Mouse (Mus musculus): Measurements from ENCODE around the gene Sh3tc1.

DNA sequence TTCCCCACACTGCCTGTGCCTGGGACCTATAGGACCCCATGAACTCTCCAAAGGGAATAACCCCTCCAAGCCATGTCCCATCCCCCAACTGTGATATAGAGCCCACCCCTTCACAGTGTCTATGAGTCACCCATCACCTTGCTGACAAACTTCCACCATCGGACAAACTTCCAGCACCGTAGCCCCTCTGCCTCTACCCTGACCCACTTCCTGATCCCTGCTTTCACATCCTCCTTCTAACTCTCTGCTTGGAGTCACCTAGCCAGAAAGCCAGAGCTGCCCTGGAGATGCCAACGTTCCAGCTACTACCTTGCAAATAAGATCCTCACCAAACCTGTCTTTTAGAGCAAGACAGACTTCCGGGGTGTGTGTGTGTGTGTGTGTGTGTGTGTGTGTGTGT is 46.1 kb downstream of the Sh3tc1 start:
- no peak for TF ChIP-seq CTCF (IDR thresholded peaks at IDR 0.05; ENCODE audit: control insufficient read depth, insufficient read depth, insufficient replicate concordance, low read depth, low read length)
- no peak for TF ChIP-seq POLR2A (IDR thresholded peaks at IDR 0.05; ENCODE audit: control insufficient read depth, low read depth, low read length)
